Mouse (Mus musculus) testis, adult 2 months (tissue): Measurements from ENCODE around the gene Duox2. TPM values are rescaled to one million over a fixed set of nuclear protein-coding genes. Genes with fewer than 3 reads are reported as not detected.

Source experiments
- H3K27ac ChIP-seq: fragments of 200-500 bp; 2 replicates; pipeline ENCODE4 v1.5.1; 2012; ENCODE audit warnings: low read depth, low read length; ENCODE audit not compliant: control insufficient read depth, insufficient read depth
- H3K27me3 ChIP-seq: fragments of 200-500 bp; 2 replicates; pipeline ENCODE4 v1.6.1; 2012; ENCODE audit warnings: mild to moderate bottlenecking, low read length, moderate library complexity; ENCODE audit not compliant: control insufficient read depth, insufficient read depth
- H3K36me3 ChIP-seq: fragments of 200-500 bp; 2 replicates; pipeline ENCODE4 v1.6.1; 2012; ENCODE audit warnings: mild to moderate bottlenecking, low read length; ENCODE audit not compliant: control insufficient read depth, insufficient read depth
- H3K4me1 ChIP-seq: fragments of 200-500 bp; 2 replicates; pipeline ENCODE4 v1.6.1; 2012; ENCODE audit warnings: low read length; ENCODE audit not compliant: control insufficient read depth, insufficient read depth
- H3K4me3 ChIP-seq: fragments of 200-500 bp; 2 replicates; pipeline ENCODE4 v1.5.1; 2012; ENCODE audit warnings: low read depth, mild to moderate bottlenecking, low read length, moderate library complexity, mixed read lengths; ENCODE audit not compliant: control insufficient read depth
- CTCF ChIP-seq: fragments of 200-500 bp; IDR thresholded peaks from 2 replicates; pipeline ENCODE4 v1.5.1; 2012; ENCODE audit warnings: low read depth, mild to moderate bottlenecking, inconsistent platforms, low read length, moderate library complexity; ENCODE audit not compliant: control insufficient read depth, insufficient read depth, insufficient replicate concordance
- POLR2A ChIP-seq: fragments of 200-500 bp; IDR thresholded peaks from 2 replicates; pipeline ENCODE4 v1.6.1; 2012; ENCODE audit warnings: low read depth, mild to moderate bottlenecking, inconsistent platforms, low read length, moderate library complexity; ENCODE audit not compliant: control insufficient read depth
- polyA plus RNA-seq: library from polyadenylated mRNA; depleted of rRNA; stranded (reverse); fragments of >200 nt; gene quantifications from 2 replicates; pipeline ENCODE4 v1.2.3, GENCODE M21; 2012

Gene Duox2
- polyA plus RNA-seq, 1 experiment: 0.11 TPM

GRCm38 (mm10) chr2:122327986-122328385 lies 29.7 kb upstream of the Duox2 start:
- Histone ChIP-seq H3K27ac (no peak overlapping the region), H3K4me1 (no peaks in the 10 kb centered on the region), H3K4me3 (no peak overlapping the region), H3K36me3 (no peaks in the 10 kb centered on the region), H3K27me3 (no peaks in the 10 kb centered on the region)
- TF ChIP-seq POLR2A (no peak), CTCF (no peak)

- H3K27ac ChIP-seq: no peak overlapping the region
- H3K36me3 ChIP-seq: no peaks in the 10 kb centered on the region
- H3K4me1 ChIP-seq: no peaks in the 10 kb centered on the region
- H3K27me3 ChIP-seq: no peaks in the 10 kb centered on the region
- TF ChIP-seq POLR2A (no peak), CTCF (no peak)
- H3K4me3 ChIP-seq: no peak overlapping the region
Measured at GRCm38 (mm10) chr2:122325361-122325760, 27.1 kb upstream of the Duox2 start.

GRCm38 (mm10) chr2:122324586-122324985 lies 26.3 kb upstream of the Duox2 start:
- H3K27ac ChIP-seq: no peak overlapping the region
- TF ChIP-seq CTCF (no peak), POLR2A (no peak)
- no peak overlapping the region for H3K4me3 ChIP-seq
- H3K36me3 ChIP-seq: no peaks in the 10 kb centered on the region
- H3K27me3 ChIP-seq: no peaks in the 10 kb centered on the region
- H3K4me1 ChIP-seq: peaks cover 2% of the 10 kb centered on the region

DNA sequence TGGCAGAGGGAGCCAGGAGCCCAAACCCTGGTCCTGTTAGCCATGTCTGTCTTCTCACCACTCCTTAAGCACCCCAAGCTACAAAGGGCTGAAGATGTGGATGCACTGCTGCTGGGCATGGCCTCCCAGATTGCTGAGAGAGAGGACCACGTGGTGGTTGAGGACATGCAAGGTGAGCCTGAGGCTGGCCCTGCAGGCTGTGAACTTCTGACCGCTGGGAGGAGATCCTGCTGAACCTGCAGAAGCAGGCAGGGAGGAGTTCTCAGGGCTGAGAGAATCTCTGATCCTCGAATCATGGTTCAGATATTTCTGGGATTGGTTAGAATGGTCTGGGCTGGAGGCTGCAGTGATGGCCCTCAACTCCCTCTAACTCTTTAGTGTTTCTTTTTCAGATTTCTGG lies 25.7 kb upstream of the Duox2 start:
- Histone ChIP-seq H3K27me3 (no peaks in the 10 kb centered on the region), H3K4me3 (no peak overlapping the region), H3K4me1 (peaks cover 4% of the 10 kb centered on the region), H3K27ac (no peak overlapping the region), H3K36me3 (no peaks in the 10 kb centered on the region)
- TF ChIP-seq POLR2A: no peak
- no peak for TF ChIP-seq CTCF

GRCm38 (mm10) chr2:122317384-122317783 lies 19.1 kb upstream of the Duox2 start:
- H3K4me3 ChIP-seq: no peak overlapping the region
- TF ChIP-seq CTCF: no peak
- TF ChIP-seq POLR2A: no peak
- no peaks in the 10 kb centered on the region for H3K27me3 ChIP-seq
- H3K4me1 ChIP-seq: peaks cover 13% of the 10 kb centered on the region
- no peak overlapping the region for H3K27ac ChIP-seq
- no peaks in the 10 kb centered on the region for H3K36me3 ChIP-seq

DNA sequence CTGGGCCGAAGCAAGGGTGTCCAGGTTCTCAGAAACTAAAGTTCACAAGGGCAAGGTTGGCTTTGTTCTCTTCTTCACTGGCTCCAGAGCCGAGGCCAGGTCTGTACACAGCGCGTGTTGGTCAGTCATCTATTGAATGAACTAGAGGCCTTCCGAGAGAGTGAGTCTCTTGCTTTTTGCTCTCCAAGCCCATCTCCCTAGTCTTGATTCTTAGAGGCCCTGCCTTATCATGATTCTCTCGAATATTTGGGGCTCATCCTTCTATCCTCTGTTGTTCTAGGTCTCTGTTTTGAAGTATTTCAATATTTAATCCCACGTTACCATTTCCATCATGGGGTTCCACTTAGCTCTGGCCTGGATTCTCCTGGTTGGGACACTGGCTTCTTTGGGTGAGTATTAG lies 17.1 kb upstream of the Duox2 start, which contains the start of gene Duox1:
Gene Duox1 (plus strand): TSS at position 301 of the 400 bp plus-strand sequence.
- H3K36me3 ChIP-seq: no peaks in the 10 kb centered on the region
- H3K27me3 ChIP-seq: no peaks in the 10 kb centered on the region
- H3K27ac ChIP-seq: no peak within 1 kb of the TSS
- no peak for TF ChIP-seq POLR2A
- TF ChIP-seq CTCF: no peak
- H3K4me3 ChIP-seq: no peak within 1 kb of the TSS
- peaks cover 13% of the 10 kb centered on the region for H3K4me1 ChIP-seq

GRCm38 (mm10) chr2:122313536-122313935 lies 15.3 kb upstream of the Duox2 start, which contains the start of gene Duoxa1:
TSS of gene Duoxa1 (minus strand) at chr2:122313730.
- no peak for TF ChIP-seq POLR2A
- TF ChIP-seq CTCF: no peak
- Histone ChIP-seq H3K4me1 (peaks cover 9% of the 10 kb centered on the region), H3K36me3 (no peaks in the 10 kb centered on the region), H3K27me3 (no peaks in the 10 kb centered on the region), H3K4me3 (peak within 1 kb of the TSS; percentile 2), H3K27ac (no peak within 1 kb of the TSS)
